Mouse (Mus musculus) intestine, embryonic 14.5 days (tissue): Measurements from ENCODE around the gene Trip6. TPM values are rescaled to one million over a fixed set of nuclear protein-coding genes. Genes with fewer than 3 reads are reported as not detected.

Source experiments
- ATAC-seq: fragments of 200-750 bp; cut with Nextera tagmentation; replicated peaks from 2 replicates; pipeline ENCODE4 v1.8.0; 2017; ENCODE audit warnings: low read depth, moderate number of reproducible peaks, moderate TSS enrichment, moderate library complexity; ENCODE audit not compliant: low FRiP score, low TSS enrichment
- DNase-seq: peaks from one replicate; pipeline ENCODE4 v3.0.0-alpha.2; 2018; ENCODE audit warnings: low spot score
- H3K27ac ChIP-seq: fragments of 300-500 bp; sonication (generic); 2 replicates; pipeline ENCODE4 v1.5.1; 2014; ENCODE audit warnings: low read depth, mild to moderate bottlenecking, control low read depth
- H3K27me3 ChIP-seq: fragments of 300-500 bp; sonication (generic); replicated peaks from 2 replicates; pipeline ENCODE4 v1.6.1; 2014; ENCODE audit warnings: low read length, control low read depth; ENCODE audit not compliant: control insufficient read depth, insufficient read depth
- H3K36me3 ChIP-seq: fragments of 300-500 bp; sonication (generic); 2 replicates; pipeline ENCODE4 v1.6.1; 2014; ENCODE audit warnings: low read length, control low read depth; ENCODE audit not compliant: control insufficient read depth, insufficient read depth
- H3K4me1 ChIP-seq: fragments of 300-500 bp; sonication (generic); replicated peaks from 2 replicates; pipeline ENCODE4 v1.6.1; 2014; ENCODE audit warnings: low read length, control low read depth, mixed read lengths; ENCODE audit not compliant: control insufficient read depth, insufficient read depth
- H3K4me2 ChIP-seq: fragments of 300-500 bp; sonication (generic); 2 replicates; pipeline ENCODE4 v1.6.1; 2014; ENCODE audit warnings: low read length
- H3K4me3 ChIP-seq: fragments of 300-500 bp; sonication (generic); 2 replicates; pipeline ENCODE4 v1.5.1; 2014; ENCODE audit warnings: low read depth, low read length, control low read depth, mixed read lengths
- H3K9ac ChIP-seq: fragments of 300-500 bp; sonication (generic); 2 replicates; pipeline ENCODE4 v1.6.1; 2014; ENCODE audit warnings: mild to moderate bottlenecking, low read length
- H3K9me3 ChIP-seq: fragments of 300-500 bp; sonication (generic); 2 replicates; pipeline ENCODE4 v1.6.1; 2016; ENCODE audit warnings: low read length, control low read depth; ENCODE audit not compliant: control insufficient read depth
- WGBS: fragments of 180-500 bp; shearing (Covaris S2); extraction: QIAGEN DNeasy Blood & Tissue Kit; methylation state at CpG from one replicate; pipeline ENCODE4 v1.1.7; 2014; 5-methylcytosine and 5-hydroxymethylcytosine counted together
- polyA plus RNA-seq: library from polyadenylated mRNA; unstranded; fragments of >200 nt; fragmentation: Nextera tagmentation; extraction: Ambion mirVana; gene quantifications from 2 replicates; pipeline ENCODE4 v1.2.1, GENCODE M21; 2014

The Trip6 gene
- polyA plus RNA-seq, 1 experiment from 2014 or later, result 73.3 TPM

GRCm38 (mm10) chr5:137290677-137291076, 23.5 kb downstream of the Trip6 start:
- no peak overlapping the region for H3K9ac ChIP-seq
- 21% methylated on average over 15 of the region's 15 CpGs for WGBS
- no peak overlapping the region for H3K4me2 ChIP-seq

GRCm38 (mm10) chr5:137289591-137290365, 24.4 kb downstream of the Trip6 start:
- DNase-seq, result peak; percentile 62
- ATAC-seq, result no peak
- H3K9me3 ChIP-seq, result no peaks in the 10 kb centered on the region
- H3K27me3 ChIP-seq, result peaks cover 45% of the 10 kb centered on the region
- 50% methylated on average over 13 of the region's 13 CpGs for WGBS
- H3K9ac ChIP-seq, result no peak overlapping the region
- no peaks in the 10 kb centered on the region for H3K36me3 ChIP-seq
- peaks cover 22% of the 10 kb centered on the region for H3K4me1 ChIP-seq
- peak overlapping the region; percentile 71 for H3K4me2 ChIP-seq
- H3K4me3 ChIP-seq, result no peak overlapping the region
- no peak overlapping the region for H3K27ac ChIP-seq

More at GRCm38 (mm10) chr5:137290677-137291076, 23.5 kb downstream of the Trip6 start:
- peaks cover 45% of the 10 kb centered on the region for H3K27me3 ChIP-seq
- ATAC-seq, result no peak
- H3K9me3 ChIP-seq, result no peaks in the 10 kb centered on the region
- H3K4me3 ChIP-seq, result no peak overlapping the region
- peaks cover 7% of the 10 kb centered on the region for H3K36me3 ChIP-seq
- peaks cover 26% of the 10 kb centered on the region for H3K4me1 ChIP-seq
- peak; percentile 66 for DNase-seq
- H3K27ac ChIP-seq, result no peak overlapping the region

- peaks cover 45% of the 10 kb centered on the region for H3K27me3 ChIP-seq
- ATAC-seq (no peak), DNase-seq (peak; percentile 71)
- H3K4me1 ChIP-seq, result peaks cover 21% of the 10 kb centered on the region
- no peaks in the 10 kb centered on the region for H3K36me3 ChIP-seq
- H3K4me3 ChIP-seq, result peak overlapping the region; percentile 37
- peak overlapping the region; percentile 71 for H3K4me2 ChIP-seq
- no peak overlapping the region for H3K27ac ChIP-seq
- H3K9me3 ChIP-seq, result no peaks in the 10 kb centered on the region
- 3% methylated on average over 25 of the region's 25 CpGs for WGBS
- no peak overlapping the region for H3K9ac ChIP-seq
Measured at GRCm38 (mm10) chr5:137288999-137289470, 25.2 kb downstream of the Trip6 start.

GRCm38 (mm10) chr5:137287953-137288743, 26.1 kb downstream of the Trip6 start:
- Histone ChIP-seq H3K4me3 (peak overlapping the region; percentile 37), H3K36me3 (no peaks in the 10 kb centered on the region), H3K9me3 (no peaks in the 10 kb centered on the region), H3K4me2 (peak overlapping the region; percentile 71), H3K27ac (no peak overlapping the region), H3K27me3 (peaks cover 45% of the 10 kb centered on the region), H3K9ac (peak overlapping the region; percentile 32; the same call in 1 of the 2 replicates), H3K4me1 (peaks cover 21% of the 10 kb centered on the region)
- peak; percentile 73 for DNase-seq
- no peak for ATAC-seq
- under 1% methylated on average over 63 of the region's 65 CpGs for WGBS

GRCm38 (mm10) chr5:137287032-137287952, 26.9 kb downstream of the Trip6 start, which contains the start of gene Ache:
Gene Ache (plus strand): TSS chr5:137287519.
- Histone ChIP-seq H3K4me2 (peak within 1 kb of the TSS; percentile 71), H3K9me3 (no peaks in the 10 kb centered on the region), H3K4me1 (peaks cover 21% of the 10 kb centered on the region), H3K27me3 (peaks cover 45% of the 10 kb centered on the region), H3K9ac (peak within 1 kb of the TSS; percentile 32; the same call in 1 of the 2 replicates), H3K27ac (no peak within 1 kb of the TSS), H3K36me3 (no peaks in the 10 kb centered on the region), H3K4me3 (peak within 1 kb of the TSS; percentile 37)
- peak; percentile 74 for DNase-seq
- WGBS, result 2% methylated on average over 38 of the region's 40 CpGs
- ATAC-seq, result peak; percentile 34

GRCm38 (mm10) chr5:137286655-137287031, 27.6 kb downstream of the Trip6 start:
- 1% methylated on average over 16 of the region's 16 CpGs for WGBS
- DNase-seq (peak; percentile 94), ATAC-seq (peak; percentile 56)
- Histone ChIP-seq H3K27me3 (peaks cover 41% of the 10 kb centered on the region), H3K9me3 (no peaks in the 10 kb centered on the region), H3K9ac (no peak overlapping the region), H3K4me1 (peaks cover 21% of the 10 kb centered on the region), H3K27ac (no peak overlapping the region), H3K4me3 (peak overlapping the region; percentile 29; the same call in 1 of the 2 replicates), H3K4me2 (peak overlapping the region; percentile 60), H3K36me3 (no peaks in the 10 kb centered on the region)

- H3K9ac ChIP-seq, result no peak overlapping the region
- no peaks in the 10 kb centered on the region for H3K9me3 ChIP-seq
- 26% methylated on average over 7 of the region's 7 CpGs for WGBS
- H3K4me3 ChIP-seq, result no peak overlapping the region
- H3K27me3 ChIP-seq, result peaks cover 39% of the 10 kb centered on the region
- DNase-seq (no peak), ATAC-seq (no peak)
- H3K27ac ChIP-seq, result no peak overlapping the region
- no peak overlapping the region for H3K4me2 ChIP-seq
- no peaks in the 10 kb centered on the region for H3K36me3 ChIP-seq
- H3K4me1 ChIP-seq, result peaks cover 21% of the 10 kb centered on the region
Measured at GRCm38 (mm10) chr5:137285986-137286385, 28.2 kb downstream of the Trip6 start.

- H3K36me3 ChIP-seq, result no peaks in the 10 kb centered on the region
- H3K4me1 ChIP-seq, result peaks cover 21% of the 10 kb centered on the region
- 64% methylated on average over 5 of the region's 5 CpGs for WGBS
- H3K27me3 ChIP-seq, result peaks cover 31% of the 10 kb centered on the region
- H3K4me3 ChIP-seq, result no peak overlapping the region
- no peak for ATAC-seq
- DNase-seq, result peak; percentile 79
- H3K9ac ChIP-seq, result no peak overlapping the region
- H3K27ac ChIP-seq, result no peak overlapping the region
- H3K4me2 ChIP-seq, result no peak overlapping the region
- no peaks in the 10 kb centered on the region for H3K9me3 ChIP-seq
Measured at GRCm38 (mm10) chr5:137285045-137285444, 29.2 kb downstream of the Trip6 start.
